Mouse (Mus musculus) heart, embryonic 13.5 days (tissue): ENCODE data around the gene Dnajc6. TPM values are rescaled to one million over a fixed set of nuclear protein-coding genes. Genes with fewer than 3 reads are reported as not detected.

Experiments
- ATAC-seq: fragments of 200-750 bp; cut with Nextera tagmentation; 2 replicates; pipeline ENCODE4 v1.8.0; 2017; ENCODE audit warnings: moderate TSS enrichment; ENCODE audit not compliant: insufficient number of reproducible peaks, low FRiP score, low TSS enrichment; ENCODE audit errors: extremely low read depth
- H3K27ac ChIP-seq: fragments of 300-500 bp; sonication (generic); replicated peaks from 2 replicates; pipeline ENCODE4 v1.5.1; 2015; ENCODE audit warnings: moderate library complexity, mild to moderate bottlenecking, inconsistent platforms
- H3K27me3 ChIP-seq: fragments of 300-500 bp; sonication (generic); replicated peaks from 2 replicates; pipeline ENCODE4 v1.6.1; 2015; ENCODE audit warnings: mild to moderate bottlenecking, inconsistent platforms
- H3K36me3 ChIP-seq: fragments of 300-500 bp; sonication (generic); 2 replicates; pipeline ENCODE4 v1.6.1; 2015; ENCODE audit warnings: mild to moderate bottlenecking, inconsistent platforms
- H3K4me1 ChIP-seq: fragments of 300-500 bp; sonication (generic); 2 replicates; pipeline ENCODE4 v1.6.1; 2015; ENCODE audit warnings: inconsistent platforms
- H3K4me2 ChIP-seq: fragments of 300-500 bp; sonication (generic); 2 replicates; pipeline ENCODE4 v1.6.1; 2015; ENCODE audit warnings: inconsistent platforms, mild to moderate bottlenecking, moderate library complexity
- H3K4me3 ChIP-seq: fragments of 300-500 bp; sonication (generic); 2 replicates; pipeline ENCODE4 v1.5.1; 2015; ENCODE audit warnings: moderate library complexity, mild to moderate bottlenecking, inconsistent platforms
- H3K9ac ChIP-seq: fragments of 300-500 bp; sonication (generic); 2 replicates; pipeline ENCODE4 v1.6.1; 2015; ENCODE audit warnings: inconsistent platforms, mild to moderate bottlenecking, moderate library complexity
- H3K9me3 ChIP-seq: fragments of 300-500 bp; sonication (generic); 2 replicates; pipeline ENCODE4 v1.6.1; 2016; ENCODE audit warnings: inconsistent platforms
- WGBS: fragments of 180-500 bp; shearing (Covaris S2); methylation state at CpG from one replicate; pipeline ENCODE4 v1.1.7; 2015; ENCODE audit warnings: mixed read lengths; 5-methylcytosine and 5-hydroxymethylcytosine counted together
- polyA plus RNA-seq: library from polyadenylated mRNA; unstranded; fragments of >200 nt; fragmentation: Nextera tagmentation; extraction: Ambion mirVana; gene quantifications from 2 replicates; pipeline ENCODE4 v1.2.1, GENCODE M21; 2015

Gene Dnajc6
- polyA plus RNA-seq, 1 experiment from 2014 or later, result 0.16 TPM

GRCm38 (mm10) chr4:101572142-101572541 lies 75.7 kb downstream of the Dnajc6 start:
- ATAC-seq, result no peak
- no peak overlapping the region for H3K27ac ChIP-seq
- no peaks in the 10 kb centered on the region for H3K36me3 ChIP-seq
- no peak overlapping the region for H3K9ac ChIP-seq
- H3K9me3 ChIP-seq, result no peaks in the 10 kb centered on the region
- no peak overlapping the region for H3K4me3 ChIP-seq
- no peak overlapping the region for H3K4me2 ChIP-seq
- 69% methylated on average over 2 of the region's 2 CpGs for WGBS
- no peaks in the 10 kb centered on the region for H3K4me1 ChIP-seq
- no peaks in the 10 kb centered on the region for H3K27me3 ChIP-seq

- 85% methylated on average over 5 of the region's 5 CpGs for WGBS
- Histone ChIP-seq H3K4me1 (peaks cover 3% of the 10 kb centered on the region; the same call in 1 of the 2 replicates), H3K9ac (no peak overlapping the region), H3K27me3 (no peaks in the 10 kb centered on the region), H3K9me3 (no peaks in the 10 kb centered on the region), H3K4me2 (no peak overlapping the region), H3K36me3 (no peaks in the 10 kb centered on the region), H3K27ac (no peak overlapping the region), H3K4me3 (no peak overlapping the region)
- no peak for ATAC-seq
Measured at GRCm38 (mm10) chr4:101575307-101575706, 78.9 kb downstream of the Dnajc6 start.

GRCm38 (mm10) chr4:101578720-101579119 lies 82.3 kb downstream of the Dnajc6 start:
- Histone ChIP-seq H3K4me3 (no peak overlapping the region), H3K27me3 (no peaks in the 10 kb centered on the region), H3K9me3 (no peaks in the 10 kb centered on the region), H3K36me3 (no peaks in the 10 kb centered on the region), H3K9ac (no peak overlapping the region), H3K4me2 (no peak overlapping the region), H3K4me1 (peaks cover 3% of the 10 kb centered on the region; the same call in 1 of the 2 replicates), H3K27ac (no peak overlapping the region)
- no peak for ATAC-seq
- 71% methylated on average over 7 of the region's 7 CpGs for WGBS

GRCm38 (mm10) chr4:101579517-101579916 lies 83.1 kb downstream of the Dnajc6 start:
- Histone ChIP-seq H3K4me1 (peaks cover 3% of the 10 kb centered on the region; the same call in 1 of the 2 replicates), H3K9ac (no peak overlapping the region), H3K36me3 (no peaks in the 10 kb centered on the region), H3K27me3 (no peaks in the 10 kb centered on the region), H3K4me3 (no peak overlapping the region), H3K4me2 (no peak overlapping the region), H3K27ac (no peak overlapping the region), H3K9me3 (no peaks in the 10 kb centered on the region)
- no peak for ATAC-seq
- 55% methylated on average over 5 of the region's 5 CpGs for WGBS

- Histone ChIP-seq H3K9me3 (no peaks in the 10 kb centered on the region), H3K4me3 (no peak overlapping the region), H3K27me3 (no peaks in the 10 kb centered on the region), H3K4me2 (no peak overlapping the region), H3K4me1 (peaks cover 3% of the 10 kb centered on the region; the same call in 1 of the 2 replicates), H3K9ac (no peak overlapping the region), H3K36me3 (no peaks in the 10 kb centered on the region), H3K27ac (no peak overlapping the region)
- 69% methylated on average over 4 of the region's 4 CpGs for WGBS
- no peak for ATAC-seq
Measured at GRCm38 (mm10) chr4:101581156-101581555, 84.7 kb downstream of the Dnajc6 start.

GRCm38 (mm10) chr4:101582882-101583281 lies 86.4 kb downstream of the Dnajc6 start:
- Histone ChIP-seq H3K36me3 (no peaks in the 10 kb centered on the region), H3K4me2 (no peak overlapping the region), H3K9me3 (no peaks in the 10 kb centered on the region), H3K27ac (no peak overlapping the region), H3K4me3 (no peak overlapping the region), H3K27me3 (no peaks in the 10 kb centered on the region), H3K4me1 (peaks cover 3% of the 10 kb centered on the region; the same call in 1 of the 2 replicates), H3K9ac (no peak overlapping the region)
- ATAC-seq, result no peak
- WGBS, result 45% methylated on average over 2 of the region's 2 CpGs

- Histone ChIP-seq H3K4me1 (no peaks in the 10 kb centered on the region; the same call in 1 of the 2 replicates), H3K9me3 (no peaks in the 10 kb centered on the region), H3K4me3 (no peak overlapping the region), H3K27me3 (no peaks in the 10 kb centered on the region), H3K4me2 (no peak overlapping the region), H3K36me3 (no peaks in the 10 kb centered on the region), H3K9ac (no peak overlapping the region), H3K27ac (no peak overlapping the region)
- 67% methylated on average over 19 of the region's 19 CpGs for WGBS
- no peak for ATAC-seq
Measured at GRCm38 (mm10) chr4:101584524-101585454, 88.3 kb downstream of the Dnajc6 start.

GRCm38 (mm10) chr4:101585455-101586184 lies 89.2 kb downstream of the Dnajc6 start:
- Histone ChIP-seq H3K9me3 (no peaks in the 10 kb centered on the region), H3K27me3 (no peaks in the 10 kb centered on the region), H3K36me3 (no peaks in the 10 kb centered on the region), H3K4me3 (no peak overlapping the region), H3K4me2 (no peak overlapping the region), H3K9ac (no peak overlapping the region), H3K27ac (no peak overlapping the region), H3K4me1 (no peaks in the 10 kb centered on the region; the same call in 1 of the 2 replicates)
- ATAC-seq, result no peak
- WGBS, result 43% methylated on average over 8 of the region's 8 CpGs

GRCm38 (mm10) chr4:101588932-101589331 lies 92.5 kb downstream of the Dnajc6 start:
- WGBS, result 64% methylated on average over 8 of the region's 8 CpGs
- Histone ChIP-seq H3K36me3 (no peaks in the 10 kb centered on the region), H3K27ac (no peak overlapping the region), H3K9ac (no peak overlapping the region), H3K4me2 (no peak overlapping the region), H3K4me3 (no peak overlapping the region), H3K9me3 (0 out of 2 replicates have a peak, but pooled peaks cover 3% of the 10 kb centered on the region), H3K27me3 (no peaks in the 10 kb centered on the region), H3K4me1 (no peaks in the 10 kb centered on the region; the same call in 1 of the 2 replicates)
- no peak for ATAC-seq

GRCm38 (mm10) chr4:101589771-101590170 lies 93.3 kb downstream of the Dnajc6 start:
- Histone ChIP-seq H3K4me1 (no peaks in the 10 kb centered on the region; the same call in 1 of the 2 replicates), H3K9ac (no peak overlapping the region), H3K4me3 (no peak overlapping the region), H3K27ac (no peak overlapping the region), H3K9me3 (0 out of 2 replicates have a peak, but pooled peaks cover 3% of the 10 kb centered on the region), H3K4me2 (no peak overlapping the region), H3K36me3 (no peaks in the 10 kb centered on the region), H3K27me3 (no peaks in the 10 kb centered on the region)
- no peak for ATAC-seq
- 82% methylated on average over 3 of the region's 3 CpGs for WGBS

GRCm38 (mm10) chr4:101591400-101591799 lies 95.0 kb downstream of the Dnajc6 start:
- Histone ChIP-seq H3K4me3 (no peak overlapping the region), H3K4me1 (no peaks in the 10 kb centered on the region), H3K27ac (no peak overlapping the region), H3K9ac (no peak overlapping the region), H3K27me3 (no peaks in the 10 kb centered on the region), H3K9me3 (0 out of 2 replicates have a peak, but pooled peaks cover 3% of the 10 kb centered on the region), H3K36me3 (no peaks in the 10 kb centered on the region), H3K4me2 (no peak overlapping the region)
- 81% methylated on average over 1 of the region's 1 CpGs for WGBS
- ATAC-seq, result no peak
